Mouse (Mus musculus): Measurements from ENCODE around the gene Pitpnc1. TPM values are rescaled to one million over a fixed set of nuclear protein-coding genes. Genes with fewer than 3 reads are reported as not detected.

Pitpnc1 gene
- total RNA-seq, 2 experiments from 2014 or later, result 59.4 to 114 TPM

DNA sequence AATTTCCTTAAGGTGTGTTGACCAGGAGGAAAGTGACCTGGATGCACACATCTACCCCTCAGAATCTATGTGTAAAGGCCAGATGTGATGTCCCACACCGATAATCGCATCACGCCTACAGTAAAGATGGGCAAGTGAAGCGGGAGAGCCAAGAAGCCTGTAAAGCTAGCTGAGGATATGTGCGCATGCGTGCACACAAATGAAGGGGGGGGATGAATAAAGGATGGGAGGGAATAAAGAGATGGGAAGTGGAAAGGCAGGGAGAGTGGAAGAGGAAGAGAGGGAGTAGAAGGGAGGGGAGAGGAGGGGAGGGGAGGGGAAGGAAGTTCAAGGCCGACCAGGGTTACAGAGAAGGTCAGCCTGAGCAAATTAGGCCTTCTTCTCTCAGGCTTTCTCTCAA, 61.6 kb downstream of the Pitpnc1 start:
- DNase-seq, result no peak
- Histone ChIP-seq H3K27ac (no peak overlapping the region), H3K4me3 (no peak overlapping the region)
- intact Hi-C loops (cut with DNase I), result no loop called here
- no peak for TF ChIP-seq CTCF (IDR thresholded peaks at IDR 0.05)

DNA sequence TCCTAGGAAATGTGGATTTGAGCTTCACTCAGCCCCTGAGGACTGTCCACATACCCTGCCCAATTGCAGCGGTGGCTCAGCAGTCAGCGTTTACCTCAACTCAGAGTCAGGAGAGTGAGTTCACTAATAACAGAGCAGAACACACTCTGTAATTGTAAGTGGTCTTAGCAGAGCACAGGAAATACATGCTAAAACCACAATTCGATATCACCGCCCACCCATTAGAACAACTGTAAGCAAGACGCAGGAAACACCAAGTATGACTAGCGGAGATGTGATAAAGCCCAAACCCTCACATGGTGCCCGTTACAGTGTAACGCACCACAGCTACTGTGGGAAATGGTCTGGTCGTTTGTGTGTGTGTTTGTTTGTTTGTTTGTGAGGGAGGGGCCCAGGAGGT, 62.8 kb downstream of the Pitpnc1 start:
- Histone ChIP-seq H3K4me3 (no peak overlapping the region), H3K27ac (no peak overlapping the region)
- DNase-seq, result no peak
- no peak for TF ChIP-seq CTCF (IDR thresholded peaks at IDR 0.05)
- intact Hi-C loops (cut with DNase I), result no loop called here

DNA sequence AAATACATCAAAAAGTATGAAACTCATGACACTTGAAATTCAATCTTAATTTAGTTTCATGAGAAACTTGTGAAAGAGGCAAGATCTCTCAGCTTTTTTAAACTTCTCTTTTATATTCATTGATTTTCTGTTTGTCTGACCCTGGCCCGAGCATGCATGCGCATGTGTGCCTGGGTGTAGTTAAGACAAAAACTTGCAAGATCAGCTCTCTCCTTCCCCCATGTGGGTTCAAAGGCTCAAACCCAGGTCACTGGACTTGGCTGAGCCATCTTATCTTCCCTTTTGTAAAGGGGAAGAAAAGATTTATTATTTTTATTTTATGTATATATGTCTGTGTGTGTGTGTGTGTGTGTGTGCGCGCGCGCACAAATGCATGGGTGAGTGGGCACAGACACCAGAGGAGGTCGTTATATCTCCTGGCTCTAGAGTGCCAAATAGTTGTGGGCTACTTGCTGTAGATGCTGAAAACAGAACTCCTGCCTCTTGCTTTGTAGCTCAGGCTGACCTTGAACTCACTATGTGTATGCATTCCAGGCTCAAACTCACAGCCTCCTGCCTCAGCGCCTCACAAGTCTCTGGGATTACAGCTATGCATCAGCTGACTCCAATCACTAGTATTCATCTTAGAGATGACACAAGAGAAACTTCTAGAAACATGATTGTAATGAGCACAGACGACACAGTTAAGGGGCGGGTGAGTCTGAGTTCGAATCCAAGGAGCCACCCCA, 64.7 kb downstream of the Pitpnc1 start:
- no peak overlapping the region for H3K4me3 ChIP-seq
- DNase-seq, result no peak
- no peak for TF ChIP-seq CTCF (IDR thresholded peaks at IDR 0.05)
- no peak overlapping the region for H3K27ac ChIP-seq
- intact Hi-C loops (cut with DNase I), result no loop called here

DNA sequence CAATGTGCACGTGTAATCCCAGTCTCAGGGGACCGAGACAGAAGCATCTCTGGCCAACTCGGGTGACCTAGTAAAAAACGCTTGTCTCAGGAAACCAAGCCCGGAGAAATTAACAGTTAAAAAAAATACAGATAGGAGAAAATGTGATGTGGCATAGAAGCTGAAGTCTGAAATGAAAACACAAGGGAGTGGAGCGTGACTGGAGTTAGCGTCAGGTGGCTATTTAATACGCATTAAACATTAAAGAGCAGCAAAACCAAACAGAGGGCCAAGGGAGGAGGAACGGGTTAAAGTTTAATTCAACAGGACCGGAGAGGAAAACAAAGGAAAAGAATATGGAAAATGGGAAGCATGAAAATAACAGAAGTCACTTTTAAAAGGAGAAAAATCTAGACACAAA, 67.2 kb downstream of the Pitpnc1 start:
- no peak for DNase-seq
- TF ChIP-seq CTCF (IDR thresholded peaks at IDR 0.05), result no peak
- Histone ChIP-seq H3K4me3 (no peak overlapping the region), H3K27ac (no peak overlapping the region)
- intact Hi-C loops (cut with DNase I), result loop anchor here (5.0 kb wide), 1 partner anchor 44 kb away; no protein-coding TSS in a partner anchor

DNA sequence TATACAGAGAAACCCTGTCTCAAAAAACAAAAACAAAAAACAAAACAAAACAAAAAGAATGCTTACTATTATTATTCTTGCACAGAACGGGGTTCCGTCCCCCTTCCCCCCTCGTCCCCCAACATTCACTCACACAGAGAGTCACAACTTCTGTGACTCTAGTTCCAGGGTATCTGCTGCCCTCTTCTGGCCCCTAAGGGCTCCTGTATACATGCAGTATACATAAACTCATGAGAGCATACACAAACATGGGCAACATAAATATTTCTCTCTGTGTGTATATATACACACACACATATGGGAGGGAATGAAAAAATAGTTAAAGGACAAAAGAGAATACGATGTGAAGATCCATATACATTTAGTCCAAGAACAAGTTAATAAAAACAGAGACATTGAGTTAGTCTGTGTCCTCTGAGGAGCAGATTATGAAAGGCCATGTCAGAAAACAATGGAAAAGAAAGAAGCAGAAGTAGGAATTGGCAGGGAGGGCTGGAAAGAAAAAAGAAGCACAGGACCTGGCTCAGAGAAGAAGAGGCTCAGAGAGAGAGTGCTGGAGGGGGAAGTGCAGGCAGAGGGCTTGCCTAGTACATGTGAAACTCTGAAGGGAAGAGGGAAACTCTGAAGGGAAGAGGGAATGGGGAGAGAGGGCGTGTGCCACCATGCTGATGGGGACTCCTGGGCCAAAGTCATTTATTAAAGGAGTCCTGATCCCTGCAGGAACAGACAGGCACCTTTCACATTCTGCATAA, 68.5 kb downstream of the Pitpnc1 start:
- DNase-seq, result no peak
- H3K4me3 ChIP-seq, result no peak overlapping the region

DNA sequence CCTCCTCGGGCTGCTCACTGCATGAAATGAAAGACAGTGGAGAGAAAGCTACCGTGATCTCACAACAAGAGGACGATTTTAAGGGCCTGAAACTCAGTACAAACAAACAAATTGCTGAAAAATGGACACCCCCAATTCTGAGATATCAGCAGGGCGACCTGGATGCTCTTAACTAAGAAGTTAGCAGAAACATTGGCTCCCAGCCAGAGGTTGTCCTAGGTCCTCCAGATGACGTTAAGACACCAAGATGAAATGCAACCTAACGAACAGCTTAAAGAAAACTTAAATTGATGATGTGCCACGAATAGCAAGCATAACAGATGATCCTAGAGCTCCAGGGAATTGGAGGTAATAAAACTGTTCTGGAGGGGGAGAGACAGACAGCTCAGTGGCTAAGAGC, 69.7 kb downstream of the Pitpnc1 start:
- TF ChIP-seq CTCF (IDR thresholded peaks at IDR 0.05), result no peak
- intact Hi-C loops (cut with DNase I), result loop anchor here (5.0 kb wide), 1 partner anchor 46 kb away; no protein-coding TSS in a partner anchor
- no peak overlapping the region for H3K4me3 ChIP-seq
- no peak for DNase-seq
- H3K27ac ChIP-seq, result no peak overlapping the region

More for the DNA sequence above, 68.5 kb downstream of the Pitpnc1 start:
- peak; percentile 15; the same call in 1 of the 2 replicates for TF ChIP-seq CTCF (IDR thresholded peaks at IDR 0.05)
- intact Hi-C loops (cut with DNase I), result loop anchor here (5.0 kb wide), 1 partner anchor 45 kb away; no protein-coding TSS in a partner anchor
- H3K27ac ChIP-seq, result no peak overlapping the region

DNA sequence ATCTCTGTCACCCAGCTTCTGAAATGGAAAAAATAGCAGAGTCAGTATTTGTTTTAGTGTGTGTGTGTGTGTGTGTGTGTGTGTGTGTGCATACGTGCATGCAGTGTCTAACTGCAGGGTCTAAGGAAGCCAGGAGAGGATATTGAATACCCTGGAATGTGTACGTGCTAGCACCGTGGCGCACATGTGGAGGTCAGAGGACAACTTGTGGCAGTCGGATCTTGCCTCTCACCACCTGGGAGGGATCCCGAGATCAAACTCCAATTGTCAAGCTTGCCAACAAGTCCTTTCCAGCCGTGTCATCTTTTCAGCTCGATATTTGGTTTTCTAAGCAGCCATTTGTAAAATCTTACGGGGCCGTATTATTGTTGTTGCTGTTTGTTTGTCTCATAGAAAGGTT, 70.5 kb downstream of the Pitpnc1 start:
- DNase-seq, result no peak
- H3K27ac ChIP-seq, result no peak overlapping the region
- no peak overlapping the region for H3K4me3 ChIP-seq
- TF ChIP-seq CTCF (IDR thresholded peaks at IDR 0.05), result no peak
- intact Hi-C loops (cut with DNase I), result loop anchor here (5.0 kb wide), 1 partner anchor 47 kb away; no protein-coding TSS in a partner anchor

DNA sequence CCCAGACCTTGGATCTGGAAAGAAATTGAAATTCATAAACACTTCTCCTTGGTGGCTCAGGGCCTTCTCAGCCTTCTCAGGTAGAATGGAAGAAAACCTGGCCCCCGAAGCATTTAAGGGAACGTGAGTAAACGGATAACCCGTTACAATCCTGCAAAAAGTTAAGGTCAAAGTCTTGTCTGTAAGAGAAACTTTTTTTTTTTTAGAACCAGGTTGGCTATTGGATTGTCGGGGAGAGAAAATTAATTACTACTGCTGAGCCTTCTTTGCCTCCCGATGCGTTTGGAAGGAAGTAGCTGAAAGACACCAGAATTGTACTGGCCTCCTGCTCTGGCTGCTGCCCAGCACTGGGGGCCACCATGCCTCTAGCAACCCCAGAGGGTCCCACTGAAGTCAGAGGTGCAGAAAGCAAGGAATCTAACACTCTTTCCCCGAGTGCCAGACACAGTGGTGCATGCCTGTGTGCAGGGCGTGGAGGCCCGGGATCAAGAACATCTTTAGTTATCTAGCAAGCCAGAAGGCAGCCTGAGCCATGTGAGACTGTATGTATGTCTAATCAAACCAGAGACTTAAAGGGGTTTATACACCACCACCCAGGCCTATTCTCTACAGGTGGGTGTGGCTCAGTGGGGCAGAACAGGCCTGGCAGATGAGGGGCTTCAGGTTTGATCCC, 73.0 kb downstream of the Pitpnc1 start:
- Histone ChIP-seq H3K4me3 (no peak overlapping the region), H3K27ac (no peak overlapping the region)
- intact Hi-C loops (cut with DNase I), result no loop called here
- no peak for TF ChIP-seq CTCF (IDR thresholded peaks at IDR 0.05)
- DNase-seq, result no peak

DNA sequence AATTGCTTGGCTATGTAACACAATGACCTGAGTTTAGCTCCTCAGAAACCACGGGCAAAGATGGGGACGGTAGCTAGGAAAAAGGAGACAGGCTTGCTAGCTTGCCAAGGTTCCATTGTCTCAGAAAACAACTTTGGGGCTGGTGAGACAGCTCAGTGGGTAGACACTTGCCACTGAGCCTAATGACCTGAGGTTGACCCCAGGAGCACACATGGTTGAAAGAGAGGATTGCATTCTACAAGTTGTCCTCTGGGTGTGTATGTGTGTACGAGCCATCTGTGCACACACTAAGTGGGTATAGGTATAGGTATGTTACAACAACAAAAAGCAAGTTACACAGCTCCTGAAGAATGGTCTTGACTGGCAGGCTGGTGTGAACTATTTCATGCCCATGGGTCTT, 76.3 kb downstream of the Pitpnc1 start:
- Histone ChIP-seq H3K4me3 (no peak overlapping the region), H3K27ac (no peak overlapping the region)
- intact Hi-C loops (cut with DNase I), result loop anchor here (5.0 kb wide), 1 partner anchor 182 kb away; no protein-coding TSS in a partner anchor
- no peak for DNase-seq
- no peak for TF ChIP-seq CTCF (IDR thresholded peaks at IDR 0.05)

DNA sequence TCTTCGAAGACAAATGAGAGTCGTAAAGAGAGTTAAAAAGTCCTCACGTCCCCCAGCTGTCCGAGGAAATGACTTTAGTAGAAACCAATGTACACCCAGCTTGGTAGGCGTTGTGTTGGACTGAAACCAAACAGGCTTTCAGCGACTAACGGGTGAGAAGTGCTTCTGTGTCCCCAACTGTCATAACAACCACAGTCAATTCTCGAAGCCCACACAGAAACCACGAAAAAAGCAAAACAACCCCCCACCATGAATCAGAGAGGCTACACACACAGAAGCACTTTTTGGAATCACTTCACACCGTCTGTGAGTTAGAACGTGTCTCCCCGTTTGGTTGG, 76.7 kb downstream of the Pitpnc1 start:
- no peak for TF ChIP-seq CTCF (IDR thresholded peaks at IDR 0.05)
- Histone ChIP-seq H3K4me3 (no peak overlapping the region), H3K27ac (no peak overlapping the region)
- intact Hi-C loops (cut with DNase I), result loop anchor here (1.0 to 5.0 kb wide), 2 partner anchors 76 to 181 kb away; no protein-coding TSS in a partner anchor
- DNase-seq, result no peak

DNA sequence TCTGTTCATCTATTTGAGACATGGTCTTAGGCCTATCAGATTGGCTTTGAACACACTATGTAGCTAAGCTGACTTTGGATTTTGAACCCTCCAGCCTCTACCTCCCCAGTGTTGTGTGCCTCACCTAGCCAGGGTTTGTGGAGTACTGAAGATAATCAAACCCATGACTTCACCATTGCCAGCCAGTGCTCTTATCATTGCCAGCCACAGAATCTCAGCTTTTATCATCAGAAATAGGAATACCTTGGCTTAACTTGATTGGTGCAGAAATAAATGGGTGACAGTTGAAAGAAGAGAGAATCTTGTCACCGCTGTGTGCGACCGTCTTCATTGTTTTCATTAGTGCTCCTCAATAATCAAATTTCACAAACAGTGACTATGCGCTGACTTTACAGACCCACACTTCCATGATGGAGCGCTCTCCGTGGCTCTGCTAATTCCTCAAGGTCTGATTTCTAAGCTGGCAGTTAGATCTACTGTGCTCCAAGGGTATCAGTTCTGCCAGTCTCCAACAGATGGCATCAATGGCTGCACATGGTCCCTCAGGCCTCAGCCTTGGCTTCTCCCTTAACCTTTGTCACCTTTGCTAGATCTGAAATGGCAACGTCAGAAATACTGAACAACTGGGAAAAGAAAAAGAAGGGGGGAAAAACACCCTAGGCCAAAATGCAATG, 77.2 kb downstream of the Pitpnc1 start:
- H3K27ac ChIP-seq, result no peak overlapping the region
- peak; percentile 49 for DNase-seq
- no peak overlapping the region for H3K4me3 ChIP-seq
- intact Hi-C loops (cut with DNase I), result loop anchor here (1.0 to 5.0 kb wide), 2 partner anchors 76 to 181 kb away; no protein-coding TSS in a partner anchor
- peak; percentile 65 for TF ChIP-seq CTCF (IDR thresholded peaks at IDR 0.05)

DNA sequence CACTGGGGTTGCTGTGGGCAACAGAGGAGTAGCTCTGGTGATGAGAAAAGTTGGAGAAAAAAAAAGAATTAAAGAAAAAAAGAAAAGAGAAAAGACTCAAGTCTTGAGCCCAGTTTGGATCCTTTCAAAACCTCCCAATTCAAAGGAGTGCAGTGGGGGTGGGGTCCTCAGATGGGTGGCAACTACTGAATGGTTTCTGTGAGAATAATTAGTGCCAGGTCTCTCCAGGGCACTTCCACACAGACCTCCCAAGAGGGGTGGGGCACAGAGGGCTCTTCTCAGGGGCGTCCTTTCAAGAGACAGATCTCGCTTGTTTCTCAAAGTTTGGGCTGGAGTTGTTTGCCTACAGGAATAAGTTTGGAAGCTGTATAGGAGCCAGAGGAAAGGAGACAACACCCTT, 80.0 kb downstream of the Pitpnc1 start:
- DNase-seq, result no peak
- no peak overlapping the region for H3K27ac ChIP-seq
- H3K4me3 ChIP-seq, result no peak overlapping the region
- intact Hi-C loops (cut with DNase I), result loop anchor here (5.0 kb wide), 1 partner anchor 178 kb away; no protein-coding TSS in a partner anchor
- TF ChIP-seq CTCF (IDR thresholded peaks at IDR 0.05), result no peak

Data from gastrocnemius, adult 2 months (tissue).